Mouse (Mus musculus) lung, adult 2 months (tissue): ENCODE data around the gene Specc1.

ENCODE experiments used
- CTCF ChIP-seq: fragments of 200-500 bp; IDR thresholded peaks from 2 replicates; pipeline ENCODE4 v1.5.1; 2011; ENCODE audit warnings: mild to moderate bottlenecking, low read length, control low read depth; ENCODE audit not compliant: insufficient read depth
- POLR2A ChIP-seq: fragments of 200-500 bp; IDR thresholded peaks from 2 replicates; pipeline ENCODE4 v1.6.1; 2011; ENCODE audit warnings: low read depth, mild to moderate bottlenecking, control low read depth, low read length, borderline replicate concordance; ENCODE audit errors: extremely low read depth

DNA sequence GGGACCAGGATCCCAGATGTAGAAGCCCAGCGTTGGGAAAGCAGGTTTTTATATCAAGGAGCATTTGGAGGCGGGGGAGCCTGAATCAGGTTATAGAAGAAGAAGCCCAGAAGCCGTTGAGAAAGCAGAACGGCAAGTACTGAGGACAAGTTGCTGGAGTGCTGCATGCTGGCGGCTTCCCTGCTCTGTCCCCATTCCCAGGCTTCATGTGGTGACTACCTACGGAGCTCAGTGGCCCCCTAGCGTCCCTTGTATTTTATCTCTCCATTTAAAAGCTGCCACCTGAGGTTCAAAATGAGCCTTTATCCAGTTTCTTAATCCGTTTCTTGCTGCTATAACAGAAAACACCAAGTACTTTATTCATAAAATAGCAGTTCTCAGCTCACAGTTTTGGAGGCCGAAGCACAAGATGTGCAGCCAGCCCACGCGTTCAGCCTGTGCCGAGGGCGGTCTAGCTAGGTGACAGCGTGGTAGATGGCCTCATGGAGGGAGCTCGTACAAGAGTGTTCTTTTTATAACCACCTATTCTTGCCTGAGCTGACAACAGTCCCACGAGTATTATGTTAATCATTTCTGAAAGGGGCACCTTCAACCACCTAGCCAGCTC, 54.2 kb downstream of the Specc1 start:
- TF ChIP-seq CTCF: peak; percentile 15; the same call in 1 of the 2 replicates
- no peak for TF ChIP-seq POLR2A
